Mouse (Mus musculus): ENCODE data around the gene Marc2.

Marc2 gene

DNA sequence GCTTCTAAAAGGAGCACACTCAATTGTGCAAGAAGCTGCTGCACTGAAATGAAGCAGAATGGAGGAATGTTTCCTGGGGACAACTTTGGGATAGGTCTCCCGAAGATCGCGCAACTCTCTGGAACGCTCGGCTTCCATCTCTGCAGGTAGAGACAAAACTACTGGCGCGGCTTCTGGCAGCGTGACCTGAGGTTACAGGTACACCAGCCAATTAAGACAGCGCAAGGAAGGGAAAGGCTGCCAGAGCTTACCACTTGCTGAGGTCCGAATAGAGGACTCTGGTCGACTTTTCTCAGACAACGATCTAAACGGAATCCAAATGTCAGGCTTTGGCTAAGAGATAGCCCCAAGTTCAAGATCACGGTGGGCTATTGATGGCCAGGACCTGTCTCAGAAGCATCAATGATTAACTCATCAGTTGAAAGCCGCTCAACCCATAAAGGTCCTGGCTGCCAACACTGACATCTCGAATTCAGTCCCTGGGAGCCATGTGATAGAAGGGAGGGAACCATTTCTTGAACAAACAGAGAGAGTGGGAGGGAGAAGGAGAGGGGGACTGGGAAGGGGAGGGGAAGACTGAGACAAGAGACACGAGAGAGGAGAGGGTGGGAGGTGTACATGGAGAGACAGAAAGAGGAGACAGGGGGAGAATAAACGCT is at the start of gene Marc2:
Gene Marc2, minus strand, starts transcription at position 360 of the 659 bp plus-strand sequence.
- DNase-seq (ENCODE audit: low spot score): no peak

DNA sequence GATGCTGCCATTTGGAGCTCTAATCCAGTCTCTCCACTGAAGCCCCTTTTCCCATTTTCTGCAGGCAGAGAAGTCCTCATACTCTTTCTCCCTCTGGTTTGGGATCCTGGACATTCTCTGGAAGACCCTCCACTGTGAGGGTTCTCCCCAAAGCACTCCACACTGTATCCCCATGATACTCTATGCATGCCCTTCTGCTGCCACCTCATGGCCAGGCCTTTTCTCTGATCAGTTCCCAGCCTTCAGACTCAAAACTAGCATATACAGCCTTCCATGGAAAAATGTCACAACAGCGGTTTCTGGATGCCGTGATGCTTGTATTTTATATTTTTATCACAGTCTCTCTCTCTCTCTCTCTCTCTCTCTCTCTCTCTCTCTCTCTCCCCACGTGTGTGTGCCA is 45.7 kb upstream of the Marc2 start:
- DNase-seq (ENCODE audit: low spot score): no peak

DNA sequence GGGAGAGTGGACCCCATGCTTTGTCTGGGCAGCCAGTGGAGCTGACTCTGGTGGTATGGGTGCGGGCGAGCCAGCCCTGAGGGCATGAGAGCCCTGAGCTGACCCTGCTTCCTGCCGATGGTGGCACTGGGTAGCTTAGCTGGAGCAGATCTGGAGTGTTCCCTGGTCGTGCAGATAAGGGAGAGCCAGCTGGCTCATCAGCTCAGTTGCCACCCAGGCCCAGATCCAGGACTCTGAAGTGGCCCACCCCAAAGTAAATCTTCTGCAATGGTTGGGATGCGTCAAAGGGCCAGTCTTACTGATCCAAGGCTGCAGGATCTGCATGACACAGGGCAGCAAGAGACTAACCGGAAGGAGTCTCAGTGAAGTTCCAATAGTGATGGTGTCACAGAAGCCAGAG is 43.2 kb upstream of the Marc2 start:
- no peak for DNase-seq (ENCODE audit: low spot score)

DNA sequence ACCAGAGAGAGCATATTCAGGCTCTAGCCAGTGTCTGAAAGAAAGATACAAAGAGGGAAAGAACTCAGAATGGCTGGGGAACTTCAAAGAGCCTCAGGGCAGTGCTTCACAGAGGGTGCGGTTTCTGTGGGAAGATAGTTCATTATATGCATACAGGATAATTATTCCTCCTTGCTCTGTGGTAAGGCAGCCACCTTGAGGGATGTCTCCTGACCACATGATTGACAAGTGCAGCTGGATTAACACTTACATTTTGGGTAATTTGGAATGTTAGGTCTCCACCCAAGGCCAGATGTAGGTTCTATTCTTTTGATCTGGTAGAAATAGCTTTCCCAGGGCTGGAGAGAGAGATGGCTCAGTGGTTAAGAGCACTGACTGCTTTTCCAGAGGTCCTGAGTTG is 39.9 kb upstream of the Marc2 start:
- no peak for DNase-seq (ENCODE audit: low spot score)

DNA sequence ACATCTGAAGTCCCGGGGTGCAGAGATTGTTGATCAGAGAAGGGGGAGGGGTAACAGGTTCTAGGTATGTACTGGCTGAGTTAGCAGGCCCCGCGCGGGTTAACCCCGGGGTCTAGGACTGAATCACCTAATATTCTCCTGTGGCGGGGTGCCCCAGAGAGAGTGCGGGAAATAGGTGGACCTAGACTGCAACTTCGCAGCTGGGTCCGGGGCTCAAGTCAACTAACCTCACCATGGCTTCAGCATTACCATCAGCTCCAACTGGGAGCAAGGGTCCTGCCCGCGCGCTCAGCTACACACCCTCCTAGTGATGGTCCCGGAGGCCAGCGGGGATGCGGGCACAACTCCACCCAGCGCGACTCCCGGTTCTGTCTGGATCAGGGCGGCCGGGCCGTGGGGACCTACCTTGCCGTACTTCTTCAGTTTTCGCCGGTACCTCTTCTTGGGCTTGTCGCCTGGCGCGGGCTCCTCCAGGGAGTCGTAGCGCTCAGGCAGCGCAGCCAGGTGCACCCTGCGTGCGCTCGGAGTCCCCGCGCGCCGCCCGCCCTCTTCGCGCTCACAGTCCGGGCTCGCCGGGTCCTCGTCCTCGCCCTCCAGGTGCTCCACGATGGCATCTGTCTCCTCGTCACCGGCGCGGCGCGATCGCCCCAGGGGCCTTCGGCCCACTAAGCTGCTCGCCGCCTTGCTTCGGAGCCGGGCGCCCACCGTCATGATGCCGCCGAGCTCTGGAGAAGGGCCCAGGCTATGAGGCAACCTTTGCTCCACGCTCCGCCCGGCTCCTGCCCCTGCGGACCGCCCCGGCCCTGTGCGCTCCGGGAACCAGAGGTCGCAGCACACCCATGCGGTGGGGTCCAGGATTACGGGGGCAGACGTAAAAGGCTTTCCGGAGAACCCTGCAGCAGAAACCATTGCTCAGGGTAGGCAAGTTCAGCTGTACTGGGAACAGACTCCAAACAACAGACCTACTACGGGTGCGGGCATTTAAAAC is 36.3 kb upstream of the Marc2 start, which contains the start of gene C130074G19Rik:
Gene C130074G19Rik, minus strand, starts transcription at position 938 of the 988 bp plus-strand sequence.
- DNase-seq (ENCODE audit: low spot score): no peak

DNA sequence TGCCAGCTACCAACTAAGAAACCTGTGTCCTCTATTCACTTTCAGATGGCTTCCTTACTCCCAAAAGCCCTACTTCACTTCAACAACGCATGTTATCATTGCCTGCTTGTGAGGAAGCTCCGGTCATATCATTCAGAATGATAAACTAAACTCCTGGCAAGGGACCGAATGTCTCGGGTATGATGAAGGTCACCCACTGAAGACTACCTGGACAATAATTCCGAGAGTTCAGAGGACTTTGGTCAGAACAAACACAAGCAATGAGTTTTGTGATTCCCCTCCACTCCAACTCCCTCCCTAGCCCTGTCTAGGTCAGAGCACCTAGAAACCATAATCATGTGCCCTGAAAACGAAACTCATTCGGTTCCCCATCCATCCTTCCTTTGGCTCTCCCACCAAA is 35.6 kb upstream of the Marc2 start:
- DNase-seq (ENCODE audit: low spot score): no peak

DNA sequence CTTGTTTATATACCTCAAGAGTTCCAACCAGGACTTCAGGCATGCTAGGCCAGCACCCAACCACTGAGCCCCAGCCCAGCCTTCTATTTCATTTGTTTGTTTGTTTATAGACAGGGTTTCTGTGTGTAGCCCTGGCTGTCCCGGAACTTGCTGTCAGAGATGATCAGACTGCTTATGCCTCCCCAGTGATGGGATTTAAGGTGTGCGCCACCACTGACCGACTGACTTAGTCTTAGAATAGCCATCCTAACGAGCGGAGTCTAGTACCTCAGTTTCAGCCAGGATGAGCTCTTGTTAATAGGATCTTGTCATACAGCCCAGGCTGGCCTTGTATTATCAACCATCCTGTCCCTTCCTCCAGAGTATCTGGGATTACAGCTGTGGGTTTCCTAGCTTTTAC is 35.0 kb upstream of the Marc2 start:
- no peak for DNase-seq (ENCODE audit: low spot score)

DNA sequence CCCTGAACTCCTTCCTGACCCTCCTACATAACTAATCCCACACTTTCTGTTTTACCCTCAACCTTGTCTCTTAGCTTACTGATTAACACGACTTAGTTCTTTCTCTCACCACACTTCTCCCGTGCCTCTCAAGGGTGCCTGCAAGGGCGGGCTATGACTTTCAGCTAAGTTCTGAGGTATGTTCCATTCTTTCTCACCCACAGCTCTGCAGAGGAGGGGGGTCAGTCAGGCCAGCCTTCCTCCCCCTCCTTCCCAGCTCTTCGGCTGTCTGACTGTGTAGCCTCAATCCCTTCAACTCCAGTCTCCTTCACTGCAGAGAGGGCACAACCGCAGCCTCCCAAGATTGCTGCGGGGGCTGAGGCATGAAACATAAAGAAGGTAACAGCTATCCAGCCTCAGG is 32.6 kb upstream of the Marc2 start:
- DNase-seq (ENCODE audit: low spot score): no peak

DNA sequence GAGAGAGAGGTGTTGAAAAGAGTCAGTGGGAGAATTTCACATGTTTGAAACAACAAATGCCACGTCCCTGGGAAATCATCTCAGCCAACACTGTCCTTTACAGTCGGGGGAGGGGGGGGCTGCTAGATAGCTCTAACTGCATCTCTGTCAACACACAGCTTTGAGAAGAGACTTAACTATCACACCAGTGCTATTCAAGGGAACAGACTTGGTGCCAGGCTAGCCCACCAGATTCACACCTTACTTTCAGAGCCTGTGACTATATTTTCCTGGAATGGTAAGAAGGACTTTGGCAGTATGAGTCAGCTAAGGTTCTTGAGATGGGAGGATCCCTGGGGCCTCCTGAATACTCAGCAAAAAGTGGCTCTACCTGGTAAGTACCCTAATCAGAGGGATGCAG is 31.1 kb upstream of the Marc2 start:
- no peak for DNase-seq (ENCODE audit: low spot score)

DNA sequence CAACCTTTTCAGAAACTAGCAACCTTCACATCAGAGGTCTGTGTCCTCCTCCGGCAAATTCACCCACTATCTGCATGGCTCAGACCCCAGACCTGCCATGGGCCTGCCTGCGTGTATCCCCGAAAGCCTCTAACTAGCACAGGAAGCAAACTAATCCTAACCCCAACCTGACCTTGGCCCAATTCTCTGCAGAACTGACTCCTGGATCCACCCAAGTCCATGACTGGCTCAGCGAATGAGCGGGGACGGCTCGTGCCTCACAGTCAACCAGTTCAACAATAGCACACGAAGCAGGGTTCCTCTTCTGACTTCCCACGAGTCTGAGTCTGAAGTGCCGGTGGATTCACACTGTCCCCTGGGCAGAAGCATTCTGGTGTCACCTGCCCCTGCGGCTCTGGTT is 27.7 kb upstream of the Marc2 start:
- no peak for DNase-seq (ENCODE audit: low spot score)

DNA sequence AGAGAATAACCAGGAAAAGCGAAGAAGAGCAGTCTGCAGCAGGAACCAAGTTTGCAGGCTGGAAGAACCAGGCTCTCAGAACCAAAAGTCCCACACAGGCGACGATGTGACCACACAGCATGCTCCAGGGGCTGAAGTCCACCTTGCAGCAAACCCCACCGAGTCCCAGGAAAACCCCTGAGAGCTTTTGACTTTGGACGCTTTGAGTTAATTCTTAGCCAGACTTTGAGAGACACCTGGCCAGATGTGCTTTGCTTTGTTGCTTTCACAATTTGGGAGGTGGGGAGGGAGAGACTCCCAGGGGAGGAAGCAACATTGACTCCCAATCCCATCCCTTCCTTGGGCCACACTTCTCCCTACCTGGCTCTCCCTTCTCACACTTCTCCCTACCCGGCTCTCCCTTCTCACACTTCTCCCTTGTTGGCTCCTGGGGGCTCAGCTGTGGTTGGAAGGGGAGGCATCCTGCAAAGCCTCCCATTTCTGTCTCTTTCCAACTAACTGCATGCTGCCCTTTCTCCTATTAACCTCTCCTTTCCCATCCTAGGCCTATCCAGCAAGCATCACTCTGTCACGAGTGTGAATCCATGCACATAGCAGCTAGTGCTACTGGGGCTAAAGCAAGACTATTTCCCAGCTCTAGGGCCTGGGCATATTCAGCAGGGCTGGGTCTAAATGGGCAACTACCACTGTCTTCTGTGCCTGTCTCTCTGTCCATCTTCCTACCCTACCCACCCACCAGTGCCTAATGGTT is 26.0 kb upstream of the Marc2 start:
- DNase-seq (ENCODE audit: low spot score): no peak

DNA sequence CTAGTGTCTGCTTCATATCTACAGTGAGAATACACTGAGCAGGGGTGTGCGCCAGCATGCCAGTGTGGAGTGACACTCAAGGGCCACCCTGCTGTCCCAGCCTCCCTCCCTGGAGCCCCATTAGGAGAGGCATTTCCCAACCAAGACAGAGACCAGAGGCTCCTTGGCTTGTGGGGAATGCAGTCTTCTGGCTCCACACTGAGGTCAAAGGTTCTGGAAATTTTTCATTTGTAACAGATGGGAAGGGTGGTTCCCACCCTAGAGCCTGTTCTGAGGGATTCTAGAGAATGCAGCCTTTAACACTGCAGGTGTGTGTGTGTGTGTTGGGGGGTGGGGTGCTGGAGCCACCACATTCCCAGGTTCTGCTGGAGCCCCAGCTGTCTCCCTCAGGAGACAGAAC is 25.3 kb upstream of the Marc2 start:
- no peak for DNase-seq (ENCODE audit: low spot score)

DNA sequence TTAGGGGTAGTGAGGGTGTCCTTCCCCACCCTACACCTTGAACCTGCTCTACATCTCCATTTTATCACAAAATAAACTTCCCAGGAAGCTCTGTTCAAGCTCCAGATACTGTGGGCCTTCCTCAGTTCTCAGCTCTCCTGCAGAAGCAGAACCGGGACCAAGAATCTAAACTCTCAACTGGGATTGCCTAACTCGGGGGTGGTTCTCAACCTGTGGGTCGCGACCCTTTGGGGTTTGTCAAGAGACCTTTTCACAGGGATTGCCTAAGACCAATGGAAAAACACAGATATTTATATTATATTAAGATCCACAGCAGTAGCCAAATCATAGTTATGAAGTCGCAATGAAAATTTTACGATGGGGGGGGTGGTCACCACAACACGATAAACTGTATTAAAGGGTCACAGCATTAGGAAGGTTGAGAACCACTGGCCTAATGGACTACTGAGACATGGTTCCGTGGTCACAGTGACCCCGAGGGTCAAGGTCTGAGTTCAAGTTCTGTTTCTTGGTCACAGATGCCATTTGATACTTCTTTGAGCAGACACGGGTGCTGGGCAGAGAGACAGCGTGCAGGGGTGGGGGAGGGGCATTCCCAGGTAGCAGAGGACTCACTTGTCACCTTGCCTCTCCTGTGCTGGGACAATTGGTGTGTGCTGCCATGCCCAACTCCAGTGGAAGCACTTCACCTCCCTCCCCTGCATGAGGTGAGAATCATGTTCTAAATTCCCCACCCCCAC is 24.6 kb upstream of the Marc2 start:
- DNase-seq (ENCODE audit: low spot score): no peak

DNA sequence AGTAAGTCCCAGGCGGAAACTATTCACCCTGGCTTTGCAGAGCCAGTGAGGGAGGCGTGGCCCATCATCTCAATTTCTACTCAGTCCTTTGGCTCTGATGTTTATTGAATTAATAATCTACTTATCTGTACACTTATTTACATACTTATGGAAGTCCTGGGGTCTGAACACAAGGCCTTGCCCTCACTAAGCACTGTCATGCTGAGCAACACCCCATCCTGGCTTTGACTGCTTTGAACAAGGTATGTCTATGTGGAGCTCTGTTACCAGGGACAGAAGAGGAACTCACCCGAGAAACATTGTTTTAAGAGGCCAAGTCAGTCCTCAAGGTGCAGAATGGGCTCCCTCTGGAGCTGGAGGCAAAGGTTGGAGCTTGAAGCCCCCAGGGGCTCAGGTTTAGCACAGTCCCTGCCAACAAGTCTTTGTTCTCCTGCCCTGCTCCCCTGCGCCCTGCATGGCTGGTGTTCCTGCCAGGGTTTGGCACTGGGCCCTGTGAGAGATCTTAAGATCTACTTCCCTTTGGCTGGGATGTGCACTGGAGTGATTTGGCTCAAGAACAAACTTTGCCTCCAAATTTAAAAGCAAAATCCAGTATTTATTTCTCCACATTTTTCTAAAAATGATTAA is 23.8 kb upstream of the Marc2 start:
- no peak for DNase-seq (ENCODE audit: low spot score)

DNA sequence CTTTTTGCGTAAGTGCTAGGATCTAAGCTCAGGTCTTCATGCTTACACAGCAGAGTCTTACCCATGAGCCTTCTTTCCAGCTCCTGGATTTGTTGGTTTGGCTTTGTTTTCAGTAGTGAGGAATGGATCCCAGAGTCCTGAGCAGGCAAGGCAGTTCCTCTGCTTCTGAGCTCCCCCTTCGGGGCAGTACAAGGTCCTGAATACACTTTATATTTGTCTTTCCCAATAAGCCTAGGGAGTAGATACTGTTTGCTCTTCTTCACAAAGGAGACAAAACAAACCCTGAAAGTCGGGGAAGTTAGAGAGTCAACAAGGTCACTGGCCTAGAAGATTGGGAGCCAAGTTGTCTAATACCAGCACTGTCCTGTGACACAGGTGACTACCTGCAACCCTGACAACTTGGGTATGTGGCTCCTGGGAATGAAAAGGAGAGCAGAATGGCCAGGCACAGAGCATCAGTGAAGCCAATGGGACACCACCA is 21.4 kb upstream of the Marc2 start:
- no peak for DNase-seq (ENCODE audit: low spot score)

DNA sequence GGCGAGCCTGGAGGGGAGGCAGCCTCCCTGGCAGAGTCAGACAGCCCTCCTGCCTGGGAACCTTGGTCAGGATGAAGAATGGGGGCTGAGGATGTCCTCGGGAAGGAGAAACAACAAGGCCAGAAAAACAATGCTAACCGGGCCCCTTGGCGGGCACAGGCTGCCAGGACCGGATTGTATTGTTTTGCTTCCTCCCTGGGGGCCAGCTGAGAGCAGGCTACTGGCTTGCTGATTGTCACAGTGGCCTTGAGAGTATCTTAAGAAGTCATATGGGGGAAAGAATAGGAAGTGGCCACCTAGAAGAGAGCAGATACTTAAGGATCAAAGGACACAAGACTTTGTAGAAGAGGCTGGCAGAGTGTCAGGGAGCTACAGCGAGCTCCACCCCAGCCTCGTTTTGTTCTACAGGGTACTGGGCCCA is 18.1 kb upstream of the Marc2 start:
- no peak for DNase-seq (ENCODE audit: low spot score)

DNA sequence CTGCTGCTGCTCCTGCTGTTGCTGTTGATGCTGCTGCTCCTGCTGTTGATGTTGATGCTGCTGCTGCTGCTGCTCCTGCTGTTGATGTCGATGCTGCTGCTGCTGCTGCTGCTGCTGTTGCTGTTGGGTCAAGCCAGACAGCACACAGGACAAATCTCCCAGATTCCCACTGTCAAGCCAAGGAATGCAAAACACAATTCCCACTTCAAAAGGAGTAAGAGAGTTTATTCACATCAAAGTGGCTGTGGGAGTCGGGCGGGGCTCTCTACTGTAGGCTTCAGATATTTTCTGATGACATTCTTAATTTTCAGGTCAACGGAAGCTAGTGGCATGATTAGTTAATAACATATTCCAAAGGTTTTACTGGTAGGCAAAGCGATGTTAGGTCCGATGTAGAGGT is 16.4 kb upstream of the Marc2 start:
- DNase-seq (ENCODE audit: low spot score): no peak

DNA sequence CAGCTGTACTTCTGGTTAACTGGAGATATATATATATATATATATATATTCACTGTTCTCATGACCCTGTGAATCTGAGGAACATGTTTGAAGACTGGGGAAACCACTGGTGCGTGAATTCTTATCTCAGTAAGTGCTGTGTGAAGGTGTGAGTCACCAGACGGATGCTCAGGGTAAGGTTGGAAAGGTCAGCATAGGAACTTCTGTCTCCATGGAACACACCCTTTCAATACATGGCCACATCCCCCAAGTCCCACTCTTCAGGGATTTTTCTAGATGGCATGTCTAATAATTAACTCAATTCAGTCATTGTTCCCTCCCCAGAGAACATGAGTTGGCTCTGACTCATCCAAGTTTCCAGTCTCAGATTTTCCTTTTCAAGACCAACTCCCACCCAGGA is 15.3 kb upstream of the Marc2 start:
- DNase-seq (ENCODE audit: low spot score): no peak

DNA sequence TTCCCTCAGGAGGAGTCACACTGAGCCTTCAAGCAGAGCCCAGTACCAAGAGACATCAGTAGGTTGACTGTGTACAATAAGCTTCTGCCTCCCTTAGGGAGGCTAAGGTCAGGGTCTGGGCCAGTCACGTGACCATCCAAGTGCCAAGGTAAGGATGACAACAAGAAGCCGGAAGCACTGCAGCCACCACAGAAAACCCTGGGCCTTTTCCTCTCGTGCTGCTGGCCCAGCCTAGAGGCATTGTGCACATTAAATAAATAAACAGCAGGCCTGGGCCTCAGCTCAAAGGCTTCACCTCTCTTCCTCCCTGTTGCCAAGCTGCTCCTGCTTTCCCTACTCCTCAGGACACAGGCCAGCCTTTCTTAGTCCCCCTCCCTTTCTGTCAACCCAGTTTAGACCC is 14.0 kb upstream of the Marc2 start:
- no peak for DNase-seq (ENCODE audit: low spot score)

DNA sequence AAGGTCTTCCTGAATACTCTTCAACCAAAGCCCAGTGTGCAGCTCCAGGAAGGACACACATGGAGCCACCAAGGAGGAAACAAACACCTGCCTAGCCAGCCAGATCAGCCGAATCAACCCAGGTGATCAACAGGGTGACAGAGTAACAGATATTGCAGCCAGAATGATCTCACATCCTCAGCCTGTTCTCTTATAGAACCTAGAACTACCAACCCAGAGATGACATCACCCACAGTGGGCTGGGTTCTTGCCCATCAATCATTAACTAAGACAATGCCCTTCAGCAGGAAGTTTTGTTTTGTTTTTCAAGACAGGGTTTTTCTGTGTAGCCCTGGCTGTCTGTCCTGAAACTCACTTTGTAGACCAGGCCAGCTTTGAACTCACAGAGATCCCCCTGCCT is 12.0 kb upstream of the Marc2 start:
- DNase-seq (ENCODE audit: low spot score): no peak

DNA sequence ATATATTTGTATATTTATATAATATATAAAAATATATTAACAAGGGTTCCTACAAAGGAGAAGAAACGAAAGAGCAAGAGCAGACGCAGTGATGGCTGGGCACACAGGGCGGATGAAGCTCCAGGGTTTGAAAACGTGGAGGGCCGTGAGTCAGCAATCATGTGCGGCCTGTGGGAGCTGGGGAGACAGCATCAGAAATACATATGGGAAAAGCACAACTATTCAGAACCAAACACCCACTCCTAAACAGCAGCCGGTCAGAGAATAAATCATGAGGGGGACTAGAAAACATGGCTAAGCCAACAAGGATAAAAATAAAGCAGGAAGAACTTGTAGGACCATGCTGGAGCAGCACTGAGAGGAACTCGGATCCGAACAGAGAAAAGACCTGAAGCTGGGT is 11.0 kb upstream of the Marc2 start:
- no peak for DNase-seq (ENCODE audit: low spot score)

Measured in layer of hippocampus, adult 9-10 months (tissue).